Mouse (Mus musculus): ENCODE data around the gene Ptpn1. TPM values are rescaled to one million over a fixed set of nuclear protein-coding genes. Genes with fewer than 3 reads are reported as not detected.
A peak's percentile ranks its signal among the peaks of the same experiment; 100 is the strongest.

Ptpn1 gene
- polyA plus RNA-seq, 1 experiment from 2014 or later: 41.0 TPM

- 80% methylated on average over 5 of the region's 5 CpGs for WGBS
- no peaks in the 10 kb centered on the region for H3K9me3 ChIP-seq (ENCODE audit: control insufficient read depth, low read depth, low read length)
- no peak overlapping the region for H3K4me2 ChIP-seq (replicated peaks; ENCODE audit: low read depth, low read length)
- no peak overlapping the region for H3K9ac ChIP-seq (replicated peaks; ENCODE audit: low read depth, low read length)
- no peak overlapping the region for H3K27ac ChIP-seq (ENCODE audit: low read length)
- no peaks in the 10 kb centered on the region for H3K27me3 ChIP-seq (ENCODE audit: control insufficient read depth, insufficient read depth, low read length)
- peaks cover 40% of the 10 kb centered on the region for H3K4me1 ChIP-seq (ENCODE audit: control insufficient read depth, insufficient read depth, low read length)
- no peak for ATAC-seq (ENCODE audit: insufficient number of reproducible peaks, insufficient read depth, low FRiP score, low read depth)
- H3K36me3 ChIP-seq (ENCODE audit: control insufficient read depth, insufficient read depth, low read length): no peaks in the 10 kb centered on the region; the same call in 1 of the 2 replicates
- H3K4me3 ChIP-seq (ENCODE audit: low read depth, low read length): no peak overlapping the region
Observed at GRCm38 (mm10) chr2:167945451-167945850, 13.6 kb downstream of the Ptpn1 start.

- Histone ChIP-seq H3K4me2 (replicated peaks; ENCODE audit: low read depth, low read length) (no peak overlapping the region), H3K4me3 (ENCODE audit: low read depth, low read length) (no peak overlapping the region), H3K36me3 (ENCODE audit: control insufficient read depth, insufficient read depth, low read length) (no peaks in the 10 kb centered on the region; the same call in 1 of the 2 replicates), H3K9me3 (ENCODE audit: control insufficient read depth, low read depth, low read length) (no peaks in the 10 kb centered on the region), H3K27ac (ENCODE audit: low read length) (no peak overlapping the region), H3K27me3 (ENCODE audit: control insufficient read depth, insufficient read depth, low read length) (no peaks in the 10 kb centered on the region), H3K4me1 (ENCODE audit: control insufficient read depth, insufficient read depth, low read length) (peaks cover 27% of the 10 kb centered on the region), H3K9ac (replicated peaks; ENCODE audit: low read depth, low read length) (no peak overlapping the region)
- WGBS: 65% methylated on average over 3 of the region's 3 CpGs
- ATAC-seq (ENCODE audit: insufficient number of reproducible peaks, insufficient read depth, low FRiP score, low read depth): peak; percentile 62
Observed at GRCm38 (mm10) chr2:167947251-167947650, 15.4 kb downstream of the Ptpn1 start.

GRCm38 (mm10) chr2:167948047-167948446 is 16.2 kb downstream of the Ptpn1 start:
- no peaks in the 10 kb centered on the region for H3K27me3 ChIP-seq (ENCODE audit: control insufficient read depth, insufficient read depth, low read length)
- H3K4me1 ChIP-seq (ENCODE audit: control insufficient read depth, insufficient read depth, low read length): peaks cover 19% of the 10 kb centered on the region
- no peak overlapping the region for H3K9ac ChIP-seq (replicated peaks; ENCODE audit: low read depth, low read length)
- H3K4me2 ChIP-seq (replicated peaks; ENCODE audit: low read depth, low read length): no peak overlapping the region
- WGBS: 77% methylated on average over 6 of the region's 6 CpGs
- no peak overlapping the region for H3K27ac ChIP-seq (ENCODE audit: low read length)
- H3K36me3 ChIP-seq (ENCODE audit: control insufficient read depth, insufficient read depth, low read length): no peaks in the 10 kb centered on the region; the same call in 1 of the 2 replicates
- H3K4me3 ChIP-seq (ENCODE audit: low read depth, low read length): no peak overlapping the region
- H3K9me3 ChIP-seq (ENCODE audit: control insufficient read depth, low read depth, low read length): no peaks in the 10 kb centered on the region
- ATAC-seq (ENCODE audit: insufficient number of reproducible peaks, insufficient read depth, low FRiP score, low read depth): 0 out of 2 replicates have a peak, but pooled peaks have one; percentile 7

- Histone ChIP-seq H3K9me3 (ENCODE audit: control insufficient read depth, low read depth, low read length) (no peaks in the 10 kb centered on the region), H3K4me1 (ENCODE audit: control insufficient read depth, insufficient read depth, low read length) (peaks cover 14% of the 10 kb centered on the region; the same call in 1 of the 2 replicates), H3K9ac (replicated peaks; ENCODE audit: low read depth, low read length) (no peak overlapping the region), H3K36me3 (ENCODE audit: control insufficient read depth, insufficient read depth, low read length) (no peaks in the 10 kb centered on the region; the same call in 1 of the 2 replicates), H3K27me3 (ENCODE audit: control insufficient read depth, insufficient read depth, low read length) (no peaks in the 10 kb centered on the region), H3K4me3 (ENCODE audit: low read depth, low read length) (no peak overlapping the region), H3K4me2 (replicated peaks; ENCODE audit: low read depth, low read length) (no peak overlapping the region), H3K27ac (ENCODE audit: low read length) (no peak overlapping the region)
- 84% methylated on average over 13 of the region's 13 CpGs for WGBS
- ATAC-seq (ENCODE audit: insufficient number of reproducible peaks, insufficient read depth, low FRiP score, low read depth): no peak
Observed at GRCm38 (mm10) chr2:167948557-167948956, 16.7 kb downstream of the Ptpn1 start.

GRCm38 (mm10) chr2:167949250-167949649 is 17.4 kb downstream of the Ptpn1 start:
- H3K4me1 ChIP-seq (ENCODE audit: control insufficient read depth, insufficient read depth, low read length): peaks cover 14% of the 10 kb centered on the region; the same call in 1 of the 2 replicates
- peak overlapping the region; percentile 33; the same call in 1 of the 2 replicates for H3K27ac ChIP-seq (ENCODE audit: low read length)
- WGBS: 58% methylated on average over 6 of the region's 6 CpGs

GRCm38 (mm10) chr2:167949808-167950207 is 18.0 kb downstream of the Ptpn1 start:
- Histone ChIP-seq H3K4me2 (replicated peaks; ENCODE audit: low read depth, low read length) (no peak overlapping the region), H3K27ac (ENCODE audit: low read length) (peak overlapping the region; percentile 33; the same call in 1 of the 2 replicates), H3K9me3 (ENCODE audit: control insufficient read depth, low read depth, low read length) (no peaks in the 10 kb centered on the region), H3K4me3 (ENCODE audit: low read depth, low read length) (no peak overlapping the region), H3K27me3 (ENCODE audit: control insufficient read depth, insufficient read depth, low read length) (no peaks in the 10 kb centered on the region), H3K4me1 (ENCODE audit: control insufficient read depth, insufficient read depth, low read length) (peaks cover 14% of the 10 kb centered on the region; the same call in 1 of the 2 replicates), H3K9ac (replicated peaks; ENCODE audit: low read depth, low read length) (no peak overlapping the region), H3K36me3 (ENCODE audit: control insufficient read depth, insufficient read depth, low read length) (no peaks in the 10 kb centered on the region; the same call in 1 of the 2 replicates)
- ATAC-seq (ENCODE audit: insufficient number of reproducible peaks, insufficient read depth, low FRiP score, low read depth): no peak
- WGBS: 78% methylated on average over 2 of the region's 2 CpGs

More at GRCm38 (mm10) chr2:167949250-167949649, 17.4 kb downstream of the Ptpn1 start:
- Histone ChIP-seq H3K4me2 (replicated peaks; ENCODE audit: low read depth, low read length) (no peak overlapping the region), H3K4me3 (ENCODE audit: low read depth, low read length) (no peak overlapping the region), H3K9ac (replicated peaks; ENCODE audit: low read depth, low read length) (no peak overlapping the region), H3K27me3 (ENCODE audit: control insufficient read depth, insufficient read depth, low read length) (no peaks in the 10 kb centered on the region), H3K36me3 (ENCODE audit: control insufficient read depth, insufficient read depth, low read length) (no peaks in the 10 kb centered on the region; the same call in 1 of the 2 replicates), H3K9me3 (ENCODE audit: control insufficient read depth, low read depth, low read length) (no peaks in the 10 kb centered on the region)
- no peak for ATAC-seq (ENCODE audit: insufficient number of reproducible peaks, insufficient read depth, low FRiP score, low read depth)

- H3K27me3 ChIP-seq (ENCODE audit: control insufficient read depth, insufficient read depth, low read length): no peaks in the 10 kb centered on the region
- no peak for ATAC-seq (ENCODE audit: insufficient number of reproducible peaks, insufficient read depth, low FRiP score, low read depth)
- 90% methylated on average over 6 of the region's 6 CpGs for WGBS
Observed at GRCm38 (mm10) chr2:167950681-167951080, 18.8 kb downstream of the Ptpn1 start.

GRCm38 (mm10) chr2:167951301-167952211 is 19.7 kb downstream of the Ptpn1 start:
- H3K27ac ChIP-seq (ENCODE audit: low read length): no peak overlapping the region
- no peak overlapping the region for H3K4me3 ChIP-seq (ENCODE audit: low read depth, low read length)
- 91% methylated on average over 13 of the region's 13 CpGs for WGBS
- no peak overlapping the region for H3K4me2 ChIP-seq (replicated peaks; ENCODE audit: low read depth, low read length)
- H3K9me3 ChIP-seq (ENCODE audit: control insufficient read depth, low read depth, low read length): no peaks in the 10 kb centered on the region
- ATAC-seq (ENCODE audit: insufficient number of reproducible peaks, insufficient read depth, low FRiP score, low read depth): no peak
- H3K4me1 ChIP-seq (ENCODE audit: control insufficient read depth, insufficient read depth, low read length): peaks cover 13% of the 10 kb centered on the region; the same call in 1 of the 2 replicates
- H3K9ac ChIP-seq (replicated peaks; ENCODE audit: low read depth, low read length): no peak overlapping the region
- no peaks in the 10 kb centered on the region for H3K36me3 ChIP-seq (ENCODE audit: control insufficient read depth, insufficient read depth, low read length)
- no peaks in the 10 kb centered on the region for H3K27me3 ChIP-seq (ENCODE audit: control insufficient read depth, insufficient read depth, low read length)

More at GRCm38 (mm10) chr2:167950681-167951080, 18.8 kb downstream of the Ptpn1 start:
- Histone ChIP-seq H3K9ac (replicated peaks; ENCODE audit: low read depth, low read length) (no peak overlapping the region), H3K36me3 (ENCODE audit: control insufficient read depth, insufficient read depth, low read length) (no peaks in the 10 kb centered on the region), H3K4me1 (ENCODE audit: control insufficient read depth, insufficient read depth, low read length) (peaks cover 14% of the 10 kb centered on the region; the same call in 1 of the 2 replicates), H3K9me3 (ENCODE audit: control insufficient read depth, low read depth, low read length) (no peaks in the 10 kb centered on the region), H3K4me3 (ENCODE audit: low read depth, low read length) (no peak overlapping the region), H3K27ac (ENCODE audit: low read length) (no peak overlapping the region), H3K4me2 (replicated peaks; ENCODE audit: low read depth, low read length) (no peak overlapping the region)

Measured in stomach, embryonic 14.5 days (tissue).